In genomic region chr8:123924719-123925118, GRCm38 (mm10) we compare ENCODE assay signal across 8 mouse cellular contexts. TPM values are rescaled to one million over a fixed set of nuclear protein-coding genes. Genes with fewer than 3 reads are reported as not detected.
DNase-seq lines count a peak whose midpoint lies in the region; ATAC-seq and TF ChIP-seq lines count a peak whose summit lies in the region.

No protein-coding gene starts in this region.

- no peaks in the 10 kb centered on the region for H3K79me2 ChIP-seq in C2C12 (ENCODE audit: control insufficient read depth, insufficient read depth)

- no peak for TF ChIP-seq POLR2A in bone marrow macrophage, adult 2 months (IDR thresholded peaks at IDR 0.05; ENCODE audit: borderline replicate concordance, low read depth, low read length)
- no peak for TF ChIP-seq POLR2A in embryonic fibroblast, embryonic 13.5 days (IDR thresholded peaks at IDR 0.05; ENCODE audit: low read depth, low read length)

- DNase-seq in kidney, postnatal 10 days: peak; percentile 87
- DNase-seq in neural tube, embryonic 11.5 days (ENCODE audit: low spot score): peak; percentile 78
- peak; percentile 87 for DNase-seq in stomach, postnatal 0 days (ENCODE audit: low spot score)

- H3ac ChIP-seq in C2C12 (ENCODE audit: control insufficient read depth, insufficient read length, low read depth): no peak overlapping the region

- H3K4me2 ChIP-seq in heart, embryonic 14.5 days (ENCODE audit: low read length): no peak overlapping the region
- no peak overlapping the region for H3K4me2 ChIP-seq in liver, embryonic 12.5 days
- H3K4me2 ChIP-seq in neural tube, embryonic 11.5 days (ENCODE audit: low read depth): no peak overlapping the region
- no peak overlapping the region for H3K4me2 ChIP-seq in stomach, postnatal 0 days (replicated peaks; ENCODE audit: low read depth)

- 5% methylated on average over 2 of the region's 2 CpGs for WGBS in heart, embryonic 14.5 days
- 16% methylated on average over 2 of the region's 2 CpGs for WGBS in liver, embryonic 12.5 days (ENCODE audit: insufficient replicate concordance)
- WGBS in neural tube, embryonic 11.5 days: 18% methylated on average over 2 of the region's 2 CpGs
- WGBS in stomach, postnatal 0 days: 19% methylated on average over 2 of the region's 2 CpGs

- no peak overlapping the region for H3K27ac ChIP-seq in bone marrow macrophage, adult 2 months (ENCODE audit: insufficient read depth, low read depth, low read length)
- no peak overlapping the region for H3K27ac ChIP-seq in embryonic fibroblast, embryonic 13.5 days (ENCODE audit: insufficient read depth, low read length)
- H3K27ac ChIP-seq in heart, embryonic 14.5 days (replicated peaks in 1 of 2; ENCODE audit: control insufficient read depth in 1 of 2, insufficient read depth in 1 of 2, low read depth in 2 of 2, low read length in 2 of 2): no peak overlapping the region
- H3K27ac ChIP-seq in liver, embryonic 12.5 days: no peak overlapping the region
- no peak overlapping the region for H3K27ac ChIP-seq in neural tube, embryonic 11.5 days (ENCODE audit: low read depth, low read length)
- no peak overlapping the region for H3K27ac ChIP-seq in stomach, postnatal 0 days (replicated peaks)

- TF ChIP-seq CTCF in C2C12 (IDR thresholded peaks at IDR 0.05; ENCODE audit: control insufficient read depth, insufficient read depth, insufficient read length): peak; percentile 90
- peak; percentile 43 for TF ChIP-seq CTCF in bone marrow macrophage, adult 2 months (IDR thresholded peaks at IDR 0.05; ENCODE audit: low read depth, low read length)
- TF ChIP-seq CTCF in embryonic fibroblast, embryonic 13.5 days (IDR thresholded peaks at IDR 0.05; ENCODE audit: borderline replicate concordance, insufficient read depth, low read length): peak; percentile 94; the same call in 1 of the 2 replicates
- TF ChIP-seq CTCF in stomach, postnatal 0 days (IDR thresholded peaks at IDR 0.05; ENCODE audit: low read depth): peak; percentile 96

- H3K9me3 ChIP-seq in heart, embryonic 14.5 days (ENCODE audit: control insufficient read depth, low read length): no peaks in the 10 kb centered on the region
- H3K9me3 ChIP-seq in liver, embryonic 12.5 days (replicated peaks): no peaks in the 10 kb centered on the region
- no peaks in the 10 kb centered on the region for H3K9me3 ChIP-seq in neural tube, embryonic 11.5 days (ENCODE audit: control insufficient read depth, low read length)
- H3K9me3 ChIP-seq in stomach, postnatal 0 days (ENCODE audit: control insufficient read depth, low read length): no peaks in the 10 kb centered on the region

- no peaks in the 10 kb centered on the region for H3K79me3 ChIP-seq in C2C12 (ENCODE audit: low read depth)

- H3K9ac ChIP-seq in heart, embryonic 14.5 days (ENCODE audit: low read length): no peak overlapping the region
- H3K9ac ChIP-seq in liver, embryonic 12.5 days: no peak overlapping the region
- H3K9ac ChIP-seq in neural tube, embryonic 11.5 days (ENCODE audit: low read length): no peak overlapping the region
- no peak overlapping the region for H3K9ac ChIP-seq in stomach, postnatal 0 days (ENCODE audit: low read length)

- H3K36me3 ChIP-seq in C2C12 (ENCODE audit: control insufficient read depth, insufficient read depth): peaks cover 88% of the 10 kb centered on the region
- H3K36me3 ChIP-seq in heart, embryonic 14.5 days (ENCODE audit: control insufficient read depth, insufficient read depth, low read length): peaks cover 82% of the 10 kb centered on the region
- peaks cover 95% of the 10 kb centered on the region for H3K36me3 ChIP-seq in liver, embryonic 12.5 days
- H3K36me3 ChIP-seq in neural tube, embryonic 11.5 days (ENCODE audit: control insufficient read depth, insufficient read depth, low read length): peaks cover 23% of the 10 kb centered on the region
- H3K36me3 ChIP-seq in stomach, postnatal 0 days (ENCODE audit: control insufficient read depth, insufficient read depth, low read length): peaks cover 19% of the 10 kb centered on the region

- 0 out of 2 replicates have a peak, but pooled peaks have one; percentile 39 for ATAC-seq in heart, embryonic 14.5 days (ENCODE audit: insufficient number of reproducible peaks, insufficient read depth, low FRiP score, low read depth)
- ATAC-seq in liver, embryonic 12.5 days: peak; percentile 72
- ATAC-seq in neural tube, embryonic 11.5 days (ENCODE audit: insufficient read depth, low FRiP score, low TSS enrichment): peak; percentile 41; the same call in 1 of the 2 replicates
- ATAC-seq in stomach, postnatal 0 days (ENCODE audit: low FRiP score, low TSS enrichment): peak; percentile 90

- no peaks in the 10 kb centered on the region for H3K27me3 ChIP-seq in C2C12 (ENCODE audit: control insufficient read depth, insufficient read depth, insufficient read length)
- no peaks in the 10 kb centered on the region for H3K27me3 ChIP-seq in heart, embryonic 14.5 days (ENCODE audit: control insufficient read depth, insufficient read depth, low read length)
- H3K27me3 ChIP-seq in liver, embryonic 12.5 days (replicated peaks): no peaks in the 10 kb centered on the region
- no peaks in the 10 kb centered on the region for H3K27me3 ChIP-seq in neural tube, embryonic 11.5 days (ENCODE audit: control insufficient read depth, insufficient read depth, low read length)
- H3K27me3 ChIP-seq in stomach, postnatal 0 days (ENCODE audit: control insufficient read depth, insufficient read depth, low read length): no peaks in the 10 kb centered on the region

- H3K4me3 ChIP-seq in C2C12 (ENCODE audit: insufficient read depth, poor library complexity, severe bottlenecking): no peak overlapping the region
- no peak overlapping the region for H3K4me3 ChIP-seq in bone marrow macrophage, adult 2 months (ENCODE audit: insufficient read depth, low read length)
- no peak overlapping the region for H3K4me3 ChIP-seq in embryonic fibroblast, embryonic 13.5 days (ENCODE audit: insufficient read depth, low read length)
- H3K4me3 ChIP-seq in heart, embryonic 14.5 days (ENCODE audit: control insufficient read depth in 1 of 2, insufficient read depth in 1 of 2, low read depth in 1 of 2, low read length in 2 of 2): no peak overlapping the region
- H3K4me3 ChIP-seq in liver, embryonic 12.5 days: no peak overlapping the region
- H3K4me3 ChIP-seq in neural tube, embryonic 11.5 days (ENCODE audit: low read depth, low read length): no peak overlapping the region
- H3K4me3 ChIP-seq in stomach, postnatal 0 days (ENCODE audit: low read depth, low read length): no peak overlapping the region

- no peaks in the 10 kb centered on the region for H3K4me1 ChIP-seq in bone marrow macrophage, adult 2 months (ENCODE audit: control insufficient read depth, insufficient read depth, low read length)
- no peaks in the 10 kb centered on the region for H3K4me1 ChIP-seq in embryonic fibroblast, embryonic 13.5 days (ENCODE audit: control insufficient read depth, insufficient read depth, low read length)
- no peaks in the 10 kb centered on the region for H3K4me1 ChIP-seq in heart, embryonic 14.5 days (ENCODE audit: control insufficient read depth in 2 of 2, insufficient read depth in 2 of 2, low read length in 2 of 2)
- H3K4me1 ChIP-seq in liver, embryonic 12.5 days: no peaks in the 10 kb centered on the region
- no peaks in the 10 kb centered on the region for H3K4me1 ChIP-seq in neural tube, embryonic 11.5 days (ENCODE audit: control insufficient read depth, insufficient read depth, low read length)
- no peaks in the 10 kb centered on the region for H3K4me1 ChIP-seq in stomach, postnatal 0 days (replicated peaks; ENCODE audit: control insufficient read depth, insufficient read depth)

- TF ChIP-seq EP300 in stomach, postnatal 0 days (optimal IDR thresholded peaks at IDR 0.05): no peak

TF ChIP-seq in C2C12, 6 proteins besides CTCF, POLR2A, EP300 and RAD21:
- TF ChIP-seq MYOG (IDR thresholded peaks at IDR 0.05; ENCODE audit: control insufficient read depth, extremely low read depth, insufficient read length) (no peak), MAX (IDR thresholded peaks at IDR 0.05) (peak; percentile 51)

RNA-seq across cellular contexts. Expression of gene Nup133, which starts 24.3 kb away (rescaled TPM):
- 19.7 TPM for polyA plus RNA-seq in C2C12 (2012; fragmentation: generic; extraction: Trizol)
- polyA plus RNA-seq in bone marrow macrophage, adult 2 months (2012; ENCODE audit: insufficient read depth, insufficient read length, missing spikeins): 13.1 and 18.8 TPM in 2 replicates
- 19.5 and 22.4 TPM in 2 replicates for polyA plus RNA-seq in embryonic fibroblast, embryonic 13.5 days (2011; ENCODE audit: insufficient read length, low read depth, missing spikeins)
- polyA plus RNA-seq in heart, embryonic 14.5 days (2014; fragmentation: Nextera tagmentation; extraction: Ambion mirVana): 24.2 and 24.9 TPM in 2 replicates
- 35.8 and 36.9 TPM in 2 replicates for polyA plus RNA-seq in liver, embryonic 12.5 days (2016; fragmentation: Nextera tagmentation; extraction: Ambion mirVana)
- polyA plus RNA-seq in neural tube, embryonic 11.5 days (2014; fragmentation: Nextera tagmentation; extraction: Ambion mirVana): 49.8 and 52.3 TPM in 2 replicates
- 8.2 and 8.5 TPM in 2 replicates for polyA plus RNA-seq in stomach, postnatal 0 days (2015; fragmentation: Nextera tagmentation; extraction: Ambion mirVana)

RNA-seq across cellular contexts. Expression of gene Acta1, which starts 30.2 kb away (rescaled TPM):
- polyA plus RNA-seq in C2C12 (2012; fragmentation: generic; extraction: Trizol): 23.4 TPM
- 4.0 and 5.6 TPM in 2 replicates for polyA plus RNA-seq in bone marrow macrophage, adult 2 months (2012; ENCODE audit: insufficient read depth, insufficient read length, missing spikeins)
- 25.9 and 159 TPM in 2 replicates for polyA plus RNA-seq in embryonic fibroblast, embryonic 13.5 days (2011; ENCODE audit: insufficient read length, low read depth, missing spikeins)
- polyA plus RNA-seq in heart, embryonic 14.5 days (2014; fragmentation: Nextera tagmentation; extraction: Ambion mirVana): 236 and 241 TPM in 2 replicates
- 2.1 and 4.9 TPM in 2 replicates for polyA plus RNA-seq in liver, embryonic 12.5 days (2016; fragmentation: Nextera tagmentation; extraction: Ambion mirVana)
- 90.2 and 95.2 TPM in 2 replicates for polyA plus RNA-seq in neural tube, embryonic 11.5 days (2014; fragmentation: Nextera tagmentation; extraction: Ambion mirVana)
- polyA plus RNA-seq in stomach, postnatal 0 days (2015; fragmentation: Nextera tagmentation; extraction: Ambion mirVana): 23.1 and 27.2 TPM in 2 replicates

RNA-seq across cellular contexts. Expression of gene Abcb10, which starts 58.2 kb away (rescaled TPM):
- polyA plus RNA-seq in C2C12 (2012; fragmentation: generic; extraction: Trizol): 8.9 TPM
- polyA plus RNA-seq in bone marrow macrophage, adult 2 months (2012; ENCODE audit: insufficient read depth, insufficient read length, missing spikeins): 7.1 TPM in 2 replicates
- polyA plus RNA-seq in embryonic fibroblast, embryonic 13.5 days (2011; ENCODE audit: insufficient read length, low read depth, missing spikeins): 16.2 and 21.4 TPM in 2 replicates
- 21.5 and 21.9 TPM in 2 replicates for polyA plus RNA-seq in heart, embryonic 14.5 days (2014; fragmentation: Nextera tagmentation; extraction: Ambion mirVana)
- 191 and 196 TPM in 2 replicates for polyA plus RNA-seq in liver, embryonic 12.5 days (2016; fragmentation: Nextera tagmentation; extraction: Ambion mirVana)
- 20.1 and 21.7 TPM in 2 replicates for polyA plus RNA-seq in neural tube, embryonic 11.5 days (2014; fragmentation: Nextera tagmentation; extraction: Ambion mirVana)
- polyA plus RNA-seq in stomach, postnatal 0 days (2015; fragmentation: Nextera tagmentation; extraction: Ambion mirVana): 14.7 and 15.2 TPM in 2 replicates

Comparison
In these comparisons a context has a peak if more than half of its experiments do, and no peak if none do; other contexts are left out.
1. CTCF ChIP-seq: peak in every context shown above with its lines; median percentile 96 in stomach, postnatal 0 days; 94 in embryonic fibroblast, embryonic 13.5 days; 90 in C2C12; 43 in bone marrow macrophage, adult 2 months.
2. ATAC-seq: peak in every context shown above with its lines; median percentile 90 in stomach, postnatal 0 days; 72 in liver, embryonic 12.5 days; 41 in neural tube, embryonic 11.5 days; 39 in heart, embryonic 14.5 days.